15 mouse cellular contexts compared by ENCODE assay signal in the genomic region with DNA sequence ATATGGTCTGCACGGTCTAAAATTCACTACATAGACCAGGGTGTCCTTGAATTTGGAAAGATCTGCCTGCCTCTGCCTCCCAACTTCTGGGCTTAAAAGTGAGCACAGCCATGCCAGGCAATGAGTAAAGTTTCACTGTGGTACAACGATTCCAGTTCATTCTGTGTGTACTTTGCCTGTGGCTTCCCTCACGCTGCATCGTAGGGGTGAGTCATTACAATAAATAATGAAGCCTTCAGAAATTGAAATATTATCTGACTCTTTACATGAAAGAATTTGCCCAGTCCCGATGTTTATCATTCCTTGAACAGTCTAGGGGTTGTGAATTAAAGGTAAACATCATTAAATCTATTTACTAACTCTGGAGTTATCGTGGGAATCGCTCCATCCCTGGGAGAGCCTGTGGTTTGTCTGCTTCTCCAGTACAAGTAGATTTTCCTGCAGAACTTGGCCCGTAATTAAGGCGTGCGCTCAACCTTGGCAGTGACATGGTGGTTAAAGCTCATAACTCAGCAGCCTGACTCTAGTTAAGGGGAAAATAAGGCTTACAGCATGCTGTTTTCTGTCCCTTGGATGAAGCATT.
A peak's percentile ranks its signal among the peaks of the same experiment; 100 is the strongest.
DNase-seq lines count a peak whose midpoint lies in the region; ATAC-seq and TF ChIP-seq lines count a peak whose summit lies in the region.
"Had no signal": no experiment of that assay in that cellular context is flagged by ENCODE, and none has a peak within 500 bp of the region (broad histone marks: within the 10 kb centered on the region; RNA-seq: fewer than 3 reads in every experiment).

No protein-coding gene starts in this region.

- H3K4me2 ChIP-seq in kidney, embryonic 16.5 days (replicated peaks; ENCODE audit: low read depth, low read length): no peak overlapping the region
- H3K4me2 ChIP-seq in stomach, embryonic 15.5 days: no peak overlapping the region
- H3K4me2 ChIP-seq in hindbrain, embryonic 14.5 days (replicated peaks): no peak overlapping the region
- H3K4me2 ChIP-seq: hindbrain, embryonic 12.5 days; liver, embryonic 15.5 days; midbrain, embryonic 11.5 days had no signal

- no peaks in the 10 kb centered on the region for H3K27me3 ChIP-seq in kidney, adult 2 months (replicated peaks; ENCODE audit: control insufficient read depth, insufficient read depth, low read length)
- no peaks in the 10 kb centered on the region for H3K27me3 ChIP-seq in kidney, embryonic 16.5 days (ENCODE audit: insufficient read depth, low read length)
- H3K27me3 ChIP-seq in stomach, embryonic 15.5 days (replicated peaks): no peaks in the 10 kb centered on the region
- no peaks in the 10 kb centered on the region for H3K27me3 ChIP-seq in midbrain, embryonic 10.5 days (ENCODE audit: low read depth, poor library complexity, severe bottlenecking)
- no peaks in the 10 kb centered on the region for H3K27me3 ChIP-seq in hindbrain, embryonic 14.5 days (ENCODE audit: control insufficient read depth, insufficient read depth, low read length)
- H3K27me3 ChIP-seq: hindbrain, embryonic 12.5 days; liver, embryonic 15.5 days had no signal

- no peak overlapping the region for H3K9ac ChIP-seq in kidney, embryonic 16.5 days (replicated peaks; ENCODE audit: low read length)
- no peak overlapping the region for H3K9ac ChIP-seq in stomach, embryonic 15.5 days
- no peak overlapping the region for H3K9ac ChIP-seq in hindbrain, embryonic 14.5 days
- H3K9ac ChIP-seq: hindbrain, embryonic 12.5 days; liver, embryonic 15.5 days had no signal

- no peaks in the 10 kb centered on the region for H3K4me1 ChIP-seq in kidney, adult 2 months (ENCODE audit: control insufficient read depth, insufficient read depth, low read length)
- peaks cover 6% of the 10 kb centered on the region for H3K4me1 ChIP-seq in kidney, embryonic 16.5 days (ENCODE audit: insufficient read depth, low read length)
- no peaks in the 10 kb centered on the region for H3K4me1 ChIP-seq in stomach, embryonic 15.5 days
- no peaks in the 10 kb centered on the region for H3K4me1 ChIP-seq in midbrain, embryonic 10.5 days
- 0 out of 2 replicates have a peak, but pooled peaks cover 5% of the 10 kb centered on the region for H3K4me1 ChIP-seq in hindbrain, embryonic 14.5 days (replicated peaks; ENCODE audit: control insufficient read depth, insufficient read depth, low read length)
- H3K4me1 ChIP-seq: liver, embryonic 15.5 days had no signal

- TF ChIP-seq POLR2A in kidney, adult 2 months (IDR thresholded peaks at IDR 0.05; ENCODE audit: low read depth, low read length): no peak

- H3K9me3 ChIP-seq in kidney, embryonic 16.5 days (ENCODE audit: low read length): no peaks in the 10 kb centered on the region
- no peaks in the 10 kb centered on the region for H3K9me3 ChIP-seq in stomach, embryonic 15.5 days
- H3K9me3 ChIP-seq in midbrain, embryonic 10.5 days (replicated peaks): no peaks in the 10 kb centered on the region
- H3K9me3 ChIP-seq in hindbrain, embryonic 14.5 days (ENCODE audit: control insufficient read depth, low read length): no peaks in the 10 kb centered on the region
- H3K9me3 ChIP-seq: hindbrain, embryonic 12.5 days; liver, embryonic 15.5 days had no signal

- no peak overlapping the region for H3K4me3 ChIP-seq in kidney, adult 2 months (ENCODE audit: insufficient read depth, low read depth, low read length)
- H3K4me3 ChIP-seq in kidney, embryonic 16.5 days (ENCODE audit: low read length): no peak overlapping the region
- no peak overlapping the region for H3K4me3 ChIP-seq in stomach, embryonic 15.5 days (replicated peaks)
- H3K4me3 ChIP-seq in midbrain, embryonic 10.5 days: no peak overlapping the region
- no peak overlapping the region for H3K4me3 ChIP-seq in hindbrain, embryonic 14.5 days (replicated peaks; ENCODE audit: low read length)
- H3K4me3 ChIP-seq: erythroblast, embryonic 14.5 days; hindbrain, embryonic 12.5 days; liver, embryonic 15.5 days had no signal

- WGBS in kidney, adult 2 months: 35% methylated on average over 10 of the region's 10 CpGs
- WGBS in kidney, embryonic 16.5 days: 26% methylated on average over 10 of the region's 10 CpGs
- WGBS in stomach, embryonic 15.5 days: 36% methylated on average over 10 of the region's 10 CpGs
- WGBS in midbrain, embryonic 10.5 days: 90% methylated on average over 10 of the region's 10 CpGs
- WGBS in hindbrain, embryonic 14.5 days: 74% methylated on average over 10 of the region's 10 CpGs

- DNase-seq in kidney, adult 2 months: peak; percentile 8
- no peak for DNase-seq in kidney, adult 18-20 months
- DNase-seq in adrenal gland, adult 2 months: peak; percentile 63
- DNase-seq in cerebellum, adult 9-10 months: no peak
- DNase-seq in midbrain, embryonic 10.5 days (ENCODE audit: low spot score): no peak
- no peak for DNase-seq in hindbrain, embryonic 14.5 days (ENCODE audit: low spot score)
- DNase-seq: cerebellum, adult 2 months; heart, adult 18-20 months had no signal

- TF ChIP-seq CTCF in kidney, adult 2 months (conservative IDR thresholded peaks at IDR 0.05; ENCODE audit: insufficient read depth, insufficient read length, low read depth, low read length): no peak

- ATAC-seq in kidney, embryonic 16.5 days (ENCODE audit: low FRiP score, low TSS enrichment): peak; percentile 57
- ATAC-seq in stomach, embryonic 15.5 days (ENCODE audit: insufficient read depth, low FRiP score, low read depth): peak; percentile 43; the same call in 1 of the 2 replicates
- ATAC-seq in hindbrain, embryonic 14.5 days (ENCODE audit: low FRiP score): no peak
- ATAC-seq: activated CD4-positive, CD25-positive, alpha-beta regulatory T cell, adult 4 months had no signal

- H3K27ac ChIP-seq in kidney, adult 2 months (ENCODE audit: insufficient read depth, low read depth, low read length): no peak overlapping the region
- peak overlapping the region; percentile 63; the same call in 1 of the 2 replicates for H3K27ac ChIP-seq in kidney, embryonic 16.5 days (ENCODE audit: low read length)
- peak overlapping the region; percentile 51; the same call in 1 of the 2 replicates for H3K27ac ChIP-seq in stomach, embryonic 15.5 days
- H3K27ac ChIP-seq in midbrain, embryonic 10.5 days (replicated peaks): no peak overlapping the region
- no peak overlapping the region for H3K27ac ChIP-seq in hindbrain, embryonic 14.5 days
- H3K27ac ChIP-seq: hindbrain, embryonic 12.5 days; liver, embryonic 15.5 days had no signal

- H3K36me3 ChIP-seq in kidney, adult 2 months (ENCODE audit: control insufficient read depth, insufficient read depth, low read length): no peaks in the 10 kb centered on the region
- H3K36me3 ChIP-seq in kidney, embryonic 16.5 days (ENCODE audit: insufficient read depth, low read length): no peaks in the 10 kb centered on the region
- H3K36me3 ChIP-seq in stomach, embryonic 15.5 days: no peaks in the 10 kb centered on the region
- H3K36me3 ChIP-seq in midbrain, embryonic 10.5 days: no peaks in the 10 kb centered on the region
- H3K36me3 ChIP-seq in hindbrain, embryonic 14.5 days (replicated peaks; ENCODE audit: control insufficient read depth, insufficient read depth): no peaks in the 10 kb centered on the region
- H3K36me3 ChIP-seq: hindbrain, embryonic 12.5 days; liver, embryonic 15.5 days had no signal

Comparison
In these comparisons a context has a peak if more than half of its experiments do, and no peak if none do; other contexts are left out.
1. DNase-seq: peak in kidney, adult 2 months (single experiment) and adrenal gland, adult 2 months (single experiment); none in kidney, adult 18-20 months (single experiment), cerebellum, adult 9-10 months (single experiment), midbrain, embryonic 10.5 days (single experiment) and hindbrain, embryonic 14.5 days (single experiment).
2. H3K27ac ChIP-seq: peak in kidney, embryonic 16.5 days (single experiment) and stomach, embryonic 15.5 days (single experiment); none in kidney, adult 2 months (single experiment), midbrain, embryonic 10.5 days (single experiment) and hindbrain, embryonic 14.5 days (single experiment).